Comparison of ENCODE assay signal across 7 mouse cellular contexts in genomic region chr4:130792376-130793179, GRCm38 (mm10). TPM values are rescaled to one million over a fixed set of nuclear protein-coding genes. Genes with fewer than 3 reads are reported as not detected.
DNase-seq lines count a peak whose midpoint lies in the region; ATAC-seq and TF ChIP-seq lines count a peak whose summit lies in the region.

TSS of gene Sdc3 (plus strand) at chr4:130792537.

- H3K27me3 ChIP-seq in testis, adult 2 months (ENCODE audit: control insufficient read depth, insufficient read depth, low read length), result no peaks in the 10 kb centered on the region
- peaks cover 6% of the 10 kb centered on the region; the same call in 1 of the 2 replicates for H3K27me3 ChIP-seq in intestine, embryonic 16.5 days (replicated peaks; ENCODE audit: control insufficient read depth, insufficient read depth, low read length)
- 0 out of 2 replicates have a peak, but pooled peaks cover 5% of the 10 kb centered on the region for H3K27me3 ChIP-seq in lung, postnatal 0 days (replicated peaks; ENCODE audit: insufficient read depth, low read length)
- H3K27me3 ChIP-seq in stomach, embryonic 14.5 days (ENCODE audit: control insufficient read depth, insufficient read depth, low read length), result no peaks in the 10 kb centered on the region

- no peak for DNase-seq in testis, postnatal 14 days (ENCODE audit: low spot score)
- DNase-seq in gastrocnemius, postnatal 25 days, result no peak
- peak; percentile 55 for DNase-seq in lung, postnatal 0 days (ENCODE audit: low spot score)

- H3K36me3 ChIP-seq in testis, adult 2 months (ENCODE audit: control insufficient read depth, insufficient read depth, low read length), result no peaks in the 10 kb centered on the region
- no peaks in the 10 kb centered on the region for H3K36me3 ChIP-seq in intestine, embryonic 16.5 days (ENCODE audit: control insufficient read depth, insufficient read depth, low read length)
- no peaks in the 10 kb centered on the region for H3K36me3 ChIP-seq in lung, postnatal 0 days (ENCODE audit: insufficient read depth, low read length)
- no peaks in the 10 kb centered on the region for H3K36me3 ChIP-seq in stomach, embryonic 14.5 days (ENCODE audit: control insufficient read depth, insufficient read depth, low read length)

- no peak for TF ChIP-seq EP300 in lung, postnatal 0 days (IDR thresholded peaks at IDR 0.05)

- peak; percentile 53 for ATAC-seq in intestine, embryonic 16.5 days
- peak; percentile 70 for ATAC-seq in lung, postnatal 0 days
- 0 out of 2 replicates have a peak, but pooled peaks have one; percentile 11 for ATAC-seq in stomach, embryonic 14.5 days (ENCODE audit: insufficient number of reproducible peaks, insufficient read depth, low FRiP score, low read depth)

- H3K9me3 ChIP-seq in intestine, embryonic 16.5 days (ENCODE audit: control insufficient read depth, low read length), result no peaks in the 10 kb centered on the region
- no peaks in the 10 kb centered on the region for H3K9me3 ChIP-seq in lung, postnatal 0 days (ENCODE audit: low read length)
- H3K9me3 ChIP-seq in stomach, embryonic 14.5 days (ENCODE audit: control insufficient read depth, low read depth, low read length), result no peaks in the 10 kb centered on the region

- WGBS in bone marrow, adult 2 months, result 6% methylated on average over 85 of the region's 99 CpGs
- WGBS in intestine, embryonic 16.5 days, result 2% methylated on average over 88 of the region's 99 CpGs
- WGBS in lung, postnatal 0 days, result 5% methylated on average over 40 of the region's 99 CpGs
- WGBS in stomach, embryonic 14.5 days, result 2% methylated on average over 74 of the region's 99 CpGs

- peaks cover 17% of the 10 kb centered on the region for H3K4me1 ChIP-seq in testis, adult 2 months (ENCODE audit: control insufficient read depth, insufficient read depth, low read length)
- peaks cover 2% of the 10 kb centered on the region for H3K4me1 ChIP-seq in bone marrow, adult 2 months (ENCODE audit: control insufficient read depth, insufficient read depth, low read length)
- H3K4me1 ChIP-seq in intestine, embryonic 16.5 days (ENCODE audit: control insufficient read depth, insufficient read depth, low read length), result peaks cover 15% of the 10 kb centered on the region
- peaks cover 10% of the 10 kb centered on the region; the same call in 1 of the 2 replicates for H3K4me1 ChIP-seq in lung, postnatal 0 days (ENCODE audit: insufficient read depth, low read depth, low read length)
- peaks cover 17% of the 10 kb centered on the region for H3K4me1 ChIP-seq in stomach, embryonic 14.5 days (ENCODE audit: control insufficient read depth, insufficient read depth, low read length)

- H3K4me2 ChIP-seq in intestine, embryonic 16.5 days (ENCODE audit: low read depth, low read length), result peak within 1 kb of the TSS; percentile 98
- H3K4me2 ChIP-seq in lung, postnatal 0 days (replicated peaks; ENCODE audit: low read depth, low read length), result peak within 1 kb of the TSS; percentile 97
- peak within 1 kb of the TSS; percentile 97 for H3K4me2 ChIP-seq in stomach, embryonic 14.5 days (replicated peaks; ENCODE audit: low read depth, low read length)

- peak within 1 kb of the TSS; percentile 90 for H3K9ac ChIP-seq in intestine, embryonic 16.5 days (ENCODE audit: low read depth, low read length)
- H3K9ac ChIP-seq in lung, postnatal 0 days (replicated peaks; ENCODE audit: low read depth), result peak within 1 kb of the TSS; percentile 62
- peak within 1 kb of the TSS; percentile 87 for H3K9ac ChIP-seq in stomach, embryonic 14.5 days (replicated peaks; ENCODE audit: low read depth, low read length)

- TF ChIP-seq CTCF in testis, adult 2 months (IDR thresholded peaks at IDR 0.05; ENCODE audit: control insufficient read depth, insufficient read depth, insufficient replicate concordance, low read depth, low read length), result no peak
- TF ChIP-seq CTCF in bone marrow, adult 2 months (IDR thresholded peaks at IDR 0.05; ENCODE audit: control insufficient read depth, insufficient read depth, low read length), result no peak
- TF ChIP-seq CTCF in lung, postnatal 0 days (IDR thresholded peaks at IDR 0.05), result no peak

- no peak within 1 kb of the TSS for H3K27ac ChIP-seq in testis, adult 2 months (ENCODE audit: control insufficient read depth, insufficient read depth, low read depth, low read length)
- H3K27ac ChIP-seq in bone marrow, adult 2 months (ENCODE audit: control insufficient read depth, insufficient read depth, low read depth, low read length, poor library complexity), result peak within 1 kb of the TSS; percentile 21; the same call in 1 of the 2 replicates
- H3K27ac ChIP-seq in intestine, embryonic 16.5 days (ENCODE audit: low read length), result peak within 1 kb of the TSS; percentile 62
- no peak within 1 kb of the TSS for H3K27ac ChIP-seq in lung, postnatal 0 days (ENCODE audit: low read length)
- no peak within 1 kb of the TSS; the same call in 1 of the 2 replicates for H3K27ac ChIP-seq in stomach, embryonic 14.5 days (ENCODE audit: low read length)

- peak within 1 kb of the TSS; percentile 77 for H3K4me3 ChIP-seq in testis, adult 2 months (ENCODE audit: control insufficient read depth, low read depth, low read length)
- H3K4me3 ChIP-seq in bone marrow, adult 2 months (replicated peaks; ENCODE audit: control insufficient read depth, low read depth, low read length), result peak within 1 kb of the TSS; percentile 63
- H3K4me3 ChIP-seq in intestine, embryonic 16.5 days (ENCODE audit: low read length), result peak within 1 kb of the TSS; percentile 79
- H3K4me3 ChIP-seq in lung, postnatal 0 days (ENCODE audit: low read depth, low read length), result peak within 1 kb of the TSS; percentile 69
- H3K4me3 ChIP-seq in stomach, embryonic 14.5 days (ENCODE audit: low read depth, low read length), result peak within 1 kb of the TSS; percentile 81

- no peak for TF ChIP-seq POLR2A in testis, adult 2 months (IDR thresholded peaks at IDR 0.05; ENCODE audit: control insufficient read depth, low read depth, low read length)
- TF ChIP-seq POLR2A in bone marrow, adult 2 months (IDR thresholded peaks at IDR 0.05; ENCODE audit: borderline replicate concordance, control insufficient read depth, low read depth, low read length), result no peak

RNA-seq across cellular contexts. Expression of gene Sdc3, which starts in this region (rescaled TPM):
- 73.1 and 75.3 TPM in 2 replicates for polyA plus RNA-seq in testis, adult 2 months (2012; rRNA removed)
- 13.7 and 18.1 TPM in 2 replicates for polyA plus RNA-seq in bone marrow, adult 2 months (2011; ENCODE audit: insufficient read depth, insufficient read length, low replicate concordance, missing spikeins)
- 10 to 100 TPM; 12.6 to 14.4 TPM for total RNA-seq in gastrocnemius, postnatal 25 days (2021)
- 12.3 and 17.2 TPM in 2 replicates for polyA plus RNA-seq in intestine, embryonic 16.5 days (2015; fragmentation: Nextera tagmentation; extraction: Ambion mirVana)
- 10.4 and 10.5 TPM in 2 replicates for polyA plus RNA-seq in lung, postnatal 0 days (2015; fragmentation: Nextera tagmentation; extraction: Ambion mirVana)
- polyA plus RNA-seq in stomach, embryonic 14.5 days (2014; fragmentation: Nextera tagmentation; extraction: Ambion mirVana), result 20.9 and 21.0 TPM in 2 replicates

Comparison
In these comparisons a context has a peak if more than half of its experiments do, and no peak if none do; other contexts are left out.
1. H3K27ac ChIP-seq: peak in bone marrow, adult 2 months (single experiment) and intestine, embryonic 16.5 days (single experiment); none in testis, adult 2 months (single experiment), lung, postnatal 0 days (single experiment) and stomach, embryonic 14.5 days (single experiment).
2. ATAC-seq: peak in every context shown above with its lines; median percentile 70 in lung, postnatal 0 days; 53 in intestine, embryonic 16.5 days; 11 in stomach, embryonic 14.5 days.
3. Peak in every context shown above with its lines, with median percentiles within 50 percentile points of each other: H3K4me3 ChIP-seq, H3K4me2 ChIP-seq and H3K9ac ChIP-seq.